Mouse (Mus musculus) kidney, postnatal 0 days (tissue): ENCODE measurements around the gene Arl8a. TPM values are rescaled to one million over a fixed set of nuclear protein-coding genes. Genes with fewer than 3 reads are reported as not detected.

Source experiments
- ATAC-seq: fragments of 200-750 bp; cut with Nextera tagmentation; replicated peaks from 2 replicates; pipeline ENCODE4 v1.8.0; 2017; ENCODE audit warnings: low read depth, moderate number of reproducible peaks, moderate TSS enrichment, moderate library complexity; ENCODE audit not compliant: low FRiP score
- DNase-seq: peaks from one replicate; pipeline ENCODE4 v3.0.0-alpha.2; 2016; ENCODE audit warnings: low spot score
- H3K27ac ChIP-seq: fragments of 300-500 bp; sonication (generic); 2 replicates; pipeline ENCODE4 v1.5.1; 2014; ENCODE audit warnings: mild to moderate bottlenecking
- H3K27me3 ChIP-seq: fragments of 300-500 bp; sonication (generic); 2 replicates; pipeline ENCODE4 v1.6.1; 2014; ENCODE audit warnings: low read length, mixed read lengths; ENCODE audit not compliant: insufficient read depth
- H3K36me3 ChIP-seq: fragments of 300-500 bp; sonication (generic); 2 replicates; pipeline ENCODE4 v1.6.1; 2014; ENCODE audit warnings: low read length, mixed read lengths; ENCODE audit not compliant: insufficient read depth
- H3K4me1 ChIP-seq: fragments of 300-500 bp; sonication (generic); replicated peaks from 2 replicates; pipeline ENCODE4 v1.6.1; 2014; ENCODE audit warnings: antibody characterized with exemption, low read length, mixed read lengths; ENCODE audit not compliant: insufficient read depth
- H3K4me2 ChIP-seq: fragments of 300-500 bp; sonication (generic); 2 replicates; pipeline ENCODE4 v1.6.1; 2014; ENCODE audit warnings: mild to moderate bottlenecking, low read length, moderate library complexity, mixed read lengths
- H3K4me3 ChIP-seq: fragments of 300-500 bp; sonication (generic); replicated peaks from 2 replicates; pipeline ENCODE4 v1.5.1; 2014; ENCODE audit warnings: low read depth, low read length
- H3K9ac ChIP-seq: fragments of 300-500 bp; sonication (generic); 2 replicates; pipeline ENCODE4 v1.6.1; 2014; ENCODE audit warnings: low read depth, low read length
- H3K9me3 ChIP-seq: fragments of 300-500 bp; sonication (generic); replicated peaks from 2 replicates; pipeline ENCODE4 v1.6.1; 2016; ENCODE audit warnings: low read length, inconsistent platforms, mixed read lengths
- CTCF ChIP-seq: IDR thresholded peaks from 2 replicates; pipeline ENCODE4 v1.5.1; 2016; ENCODE audit warnings: antibody characterized with exemption, low read depth, mild to moderate bottlenecking, moderate library complexity
- WGBS: fragments of 180-500 bp; shearing (Covaris S2); extraction: QIAGEN DNeasy Blood & Tissue Kit; methylation state at CpG from one replicate; pipeline ENCODE4 v1.1.7; 2014; 5-methylcytosine and 5-hydroxymethylcytosine counted together
- polyA plus RNA-seq: library from polyadenylated mRNA; unstranded; fragments of >200 nt; fragmentation: Nextera tagmentation; extraction: Ambion mirVana; gene quantifications from 2 replicates; pipeline ENCODE4 v1.2.1, GENCODE M21; 2015

The Arl8a gene
- polyA plus RNA-seq, 1 experiment from 2014 or later = 49.3 TPM

- Histone ChIP-seq H3K9me3 (no peaks in the 10 kb centered on the region), H3K27me3 (no peaks in the 10 kb centered on the region), H3K27ac (no peak overlapping the region), H3K36me3 (peaks cover 6% of the 10 kb centered on the region; the same call in 1 of the 2 replicates), H3K9ac (no peak overlapping the region), H3K4me3 (no peak overlapping the region), H3K4me2 (no peak overlapping the region), H3K4me1 (0 out of 2 replicates have a peak, but pooled peaks cover 5% of the 10 kb centered on the region)
- peak; percentile 22 for DNase-seq
- 72% methylated on average over 11 of the region's 11 CpGs for WGBS
- no peak for ATAC-seq
- no peak for TF ChIP-seq CTCF
These were observed 13.0 kb downstream of the Arl8a start for GRCm38 (mm10) chr1:135159556-135160123.

- Histone ChIP-seq H3K4me3 (no peak overlapping the region), H3K36me3 (peaks cover 6% of the 10 kb centered on the region; the same call in 1 of the 2 replicates), H3K4me1 (0 out of 2 replicates have a peak, but pooled peaks cover 5% of the 10 kb centered on the region), H3K4me2 (no peak overlapping the region), H3K27ac (no peak overlapping the region), H3K9me3 (no peaks in the 10 kb centered on the region), H3K27me3 (no peaks in the 10 kb centered on the region), H3K9ac (no peak overlapping the region)
- WGBS = 86% methylated on average over 13 of the region's 13 CpGs
- no peak for DNase-seq
- TF ChIP-seq CTCF = no peak
- ATAC-seq = no peak
These were observed 13.9 kb downstream of the Arl8a start for GRCm38 (mm10) chr1:135160411-135161050.

- DNase-seq = no peak
- no peak for TF ChIP-seq CTCF
- H3K9me3 ChIP-seq = no peaks in the 10 kb centered on the region
- H3K27me3 ChIP-seq = no peaks in the 10 kb centered on the region
- H3K4me2 ChIP-seq = no peak overlapping the region
- 0 out of 2 replicates have a peak, but pooled peaks cover 5% of the 10 kb centered on the region for H3K4me1 ChIP-seq
- H3K4me3 ChIP-seq = no peak overlapping the region
- no peak for ATAC-seq
- H3K9ac ChIP-seq = no peak overlapping the region
- H3K36me3 ChIP-seq = no peaks in the 10 kb centered on the region
- 70% methylated on average over 6 of the region's 6 CpGs for WGBS
- no peak overlapping the region for H3K27ac ChIP-seq
These were observed 16.1 kb downstream of the Arl8a start for GRCm38 (mm10) chr1:135162720-135163119.

GRCm38 (mm10) chr1:135167435-135167834 is 20.8 kb downstream of the Arl8a start, which contains the start of gene Gpr37l1:
Gene Gpr37l1, minus strand, starts transcription at chr1:135167681.
- Histone ChIP-seq H3K9ac (no peak within 1 kb of the TSS), H3K4me2 (no peak within 1 kb of the TSS), H3K9me3 (no peaks in the 10 kb centered on the region), H3K4me1 (no peaks in the 10 kb centered on the region), H3K27ac (no peak within 1 kb of the TSS), H3K36me3 (no peaks in the 10 kb centered on the region), H3K27me3 (no peaks in the 10 kb centered on the region), H3K4me3 (no peak within 1 kb of the TSS)
- ATAC-seq (no peak), DNase-seq (no peak)
- WGBS = 64% methylated on average over 11 of the region's 11 CpGs
- TF ChIP-seq CTCF = peak; percentile 17; the same call in 1 of the 2 replicates

GRCm38 (mm10) chr1:135168453-135169200 is 22.0 kb downstream of the Arl8a start:
- peak; percentile 71 for ATAC-seq
- Histone ChIP-seq H3K4me1 (no peaks in the 10 kb centered on the region), H3K27me3 (no peaks in the 10 kb centered on the region), H3K36me3 (no peaks in the 10 kb centered on the region), H3K9me3 (no peaks in the 10 kb centered on the region), H3K27ac (no peak overlapping the region), H3K4me3 (no peak overlapping the region), H3K9ac (no peak overlapping the region), H3K4me2 (no peak overlapping the region)
- WGBS = 83% methylated on average over 10 of the region's 10 CpGs
- no peak for DNase-seq
- TF ChIP-seq CTCF = no peak

- no peak for TF ChIP-seq CTCF
- peak; percentile 29 for DNase-seq
- Histone ChIP-seq H3K4me2 (no peak overlapping the region), H3K9ac (no peak overlapping the region), H3K27ac (no peak overlapping the region), H3K36me3 (no peaks in the 10 kb centered on the region), H3K27me3 (no peaks in the 10 kb centered on the region), H3K4me3 (no peak overlapping the region), H3K4me1 (no peaks in the 10 kb centered on the region), H3K9me3 (no peaks in the 10 kb centered on the region)
- WGBS = 44% methylated on average over 12 of the region's 12 CpGs
- no peak for ATAC-seq
These were observed 23.1 kb downstream of the Arl8a start for GRCm38 (mm10) chr1:135169556-135170224.
